ENCODE assay signal across 12 mouse cellular contexts in genomic region chr2:34692861-34693260, GRCm38 (mm10).
"Had no signal": no experiment of that assay in that cellular context is flagged by ENCODE, and none has a peak within 500 bp of the region (broad histone marks: within the 10 kb centered on the region; RNA-seq: fewer than 3 reads in every experiment).

No protein-coding gene starts in this region.

- DNase-seq: retina, postnatal 1 day; right cerebral cortex, adult 18-20 months; right cerebral cortex, postnatal 14 days; right cerebral cortex, postnatal 25 days; right cerebral cortex, postnatal 4 days; spleen, adult 18-20 months; thymus, adult 18-20 months; thymus, adult 2 months; thymus, postnatal 14 days; thymus, postnatal 25 days; thymus, postnatal 36 days; thymus, postnatal 4 days had no signal
